Mouse (Mus musculus) cerebellum, adult 11 months (tissue): Measurements from ENCODE around the gene Zfp872.
"Not testable (repeated sequence)": the region's sequence is repeated elsewhere in the genome, so short reads cannot be mapped to it uniquely, and the experiment has no call there.

Experiments used
- DNase-seq: peaks from one replicate; pipeline ENCODE4 v3.0.0; 2022

Gene Zfp872

GRCm38 (mm10) chr9:22188025-22188611 is at the start of gene Zfp872:
Gene Zfp872, plus strand, starts transcription at chr9:22188090.
- DNase-seq = peak; percentile 71

DNA sequence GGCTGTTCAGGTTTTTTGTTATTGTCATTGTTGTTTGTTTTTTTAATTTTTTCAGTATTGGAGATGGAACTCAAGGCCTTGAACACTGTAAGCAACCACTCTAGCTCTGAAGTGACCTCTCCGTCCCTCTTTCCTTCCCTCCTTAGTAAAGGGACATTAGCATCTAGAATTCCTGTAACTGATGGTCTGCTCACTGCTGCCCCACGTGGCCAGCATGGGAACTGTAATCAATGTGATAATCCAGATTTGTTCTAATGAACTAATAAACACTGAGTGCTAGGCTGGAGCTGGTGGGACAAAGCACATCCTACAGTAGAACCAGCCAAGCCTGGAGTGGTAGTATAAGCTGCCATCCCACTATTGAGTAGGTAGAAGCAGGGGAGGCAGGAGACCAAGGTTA is 49.4 kb upstream of the Zfp872 start:
- DNase-seq = peak; percentile 42

- DNase-seq = peak; percentile 62
Measured at GRCm38 (mm10) chr9:22139746-22140145, 48.1 kb upstream of the Zfp872 start.

GRCm38 (mm10) chr9:22143108-22144037 is 44.5 kb upstream of the Zfp872 start:
- DNase-seq = peak; percentile 85

- DNase-seq = no peak
Measured at GRCm38 (mm10) chr9:22144304-22144965, 43.5 kb upstream of the Zfp872 start.

DNA sequence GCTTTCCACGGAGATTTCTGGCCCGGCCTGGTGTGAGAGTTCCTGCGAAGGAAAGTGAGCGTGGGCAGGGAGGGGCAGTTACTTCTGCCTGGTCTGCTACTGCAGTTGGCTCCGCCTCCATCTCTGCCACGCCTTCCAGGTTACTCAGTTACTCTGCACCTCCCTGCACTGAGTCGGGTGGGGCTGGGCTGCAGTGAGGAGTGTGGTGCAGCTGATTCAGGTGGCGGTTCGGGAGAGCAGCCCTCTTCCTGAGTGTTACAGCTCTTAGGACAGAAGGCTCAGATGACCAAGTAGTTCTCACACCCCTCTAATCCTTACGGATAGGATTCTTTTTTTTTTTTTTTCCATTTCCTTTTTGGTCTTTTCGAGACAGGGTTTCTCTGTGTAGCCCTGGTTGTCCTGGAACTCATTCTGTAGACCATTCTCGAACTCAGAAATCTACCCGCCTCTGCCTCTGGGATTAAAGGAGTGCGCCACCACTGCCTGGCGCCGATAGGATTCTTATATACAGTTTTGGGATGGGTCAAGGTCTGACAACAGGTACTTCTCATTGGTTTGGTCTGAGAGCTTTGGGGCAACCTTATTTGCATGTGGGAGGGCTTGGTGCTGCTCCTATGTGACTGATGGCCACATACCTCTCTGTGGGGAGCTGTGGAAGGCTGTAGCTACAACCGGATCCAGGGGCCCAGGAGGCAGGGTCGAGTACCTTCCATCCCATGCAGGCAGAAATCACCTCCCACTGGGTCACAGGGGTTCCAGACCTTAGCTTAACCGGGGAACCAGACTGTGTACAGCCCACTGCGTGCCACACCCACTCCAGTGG is 38.3 kb upstream of the Zfp872 start:
- DNase-seq = no peak

DNA sequence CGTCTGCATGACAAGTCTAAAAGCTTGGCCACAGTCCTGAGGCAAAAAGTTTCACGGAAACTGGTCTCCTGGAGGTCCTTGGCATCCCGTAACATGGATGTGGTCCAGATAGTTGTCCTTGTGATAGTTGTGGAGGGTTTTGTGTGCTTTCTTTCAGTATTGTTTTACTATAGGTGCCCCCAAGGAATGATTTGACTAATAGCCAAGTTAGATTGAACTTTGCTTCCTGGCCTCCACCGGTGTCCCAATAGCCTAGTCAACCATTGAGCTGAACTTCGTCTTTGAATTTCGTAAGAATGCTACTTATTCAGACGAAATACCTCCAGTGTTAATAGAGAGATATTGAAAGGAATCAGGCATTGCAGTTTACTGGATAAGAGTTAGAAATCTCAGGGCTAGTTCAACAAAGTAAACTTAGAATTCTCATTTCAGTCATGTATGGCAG is 37.6 kb upstream of the Zfp872 start:
- DNase-seq = not testable (repeated sequence)

- DNase-seq = no peak
Measured at GRCm38 (mm10) chr9:22150946-22151345, 36.9 kb upstream of the Zfp872 start.

DNA sequence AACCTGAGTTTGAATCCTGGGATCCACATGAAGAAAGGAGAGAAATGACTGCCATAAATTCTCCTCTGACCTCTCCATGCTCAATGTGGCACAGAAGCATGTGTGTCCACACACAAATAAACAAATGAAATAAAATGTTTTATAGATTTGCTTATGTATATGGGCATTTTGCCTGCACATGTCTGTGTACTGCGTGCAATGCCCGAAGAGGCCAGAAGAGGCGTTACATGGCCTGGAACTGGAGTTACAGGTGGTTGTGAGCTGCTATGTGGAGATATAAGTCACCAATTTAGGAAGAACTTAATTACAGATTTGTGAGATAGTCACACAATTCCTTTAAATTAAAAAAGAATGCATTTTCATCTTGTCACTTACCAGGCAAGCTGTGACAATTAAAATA is 34.1 kb upstream of the Zfp872 start:
- DNase-seq = no peak

- peak; percentile 64 for DNase-seq
Measured at GRCm38 (mm10) chr9:22155614-22156013, 32.3 kb upstream of the Zfp872 start.

- peak; percentile 99 for DNase-seq
Measured at GRCm38 (mm10) chr9:22156497-22157245, 31.2 kb upstream of the Zfp872 start, which contains the start of gene Pigyl. Gene Pigyl, plus strand, starts transcription at chr9:22156846.

DNA sequence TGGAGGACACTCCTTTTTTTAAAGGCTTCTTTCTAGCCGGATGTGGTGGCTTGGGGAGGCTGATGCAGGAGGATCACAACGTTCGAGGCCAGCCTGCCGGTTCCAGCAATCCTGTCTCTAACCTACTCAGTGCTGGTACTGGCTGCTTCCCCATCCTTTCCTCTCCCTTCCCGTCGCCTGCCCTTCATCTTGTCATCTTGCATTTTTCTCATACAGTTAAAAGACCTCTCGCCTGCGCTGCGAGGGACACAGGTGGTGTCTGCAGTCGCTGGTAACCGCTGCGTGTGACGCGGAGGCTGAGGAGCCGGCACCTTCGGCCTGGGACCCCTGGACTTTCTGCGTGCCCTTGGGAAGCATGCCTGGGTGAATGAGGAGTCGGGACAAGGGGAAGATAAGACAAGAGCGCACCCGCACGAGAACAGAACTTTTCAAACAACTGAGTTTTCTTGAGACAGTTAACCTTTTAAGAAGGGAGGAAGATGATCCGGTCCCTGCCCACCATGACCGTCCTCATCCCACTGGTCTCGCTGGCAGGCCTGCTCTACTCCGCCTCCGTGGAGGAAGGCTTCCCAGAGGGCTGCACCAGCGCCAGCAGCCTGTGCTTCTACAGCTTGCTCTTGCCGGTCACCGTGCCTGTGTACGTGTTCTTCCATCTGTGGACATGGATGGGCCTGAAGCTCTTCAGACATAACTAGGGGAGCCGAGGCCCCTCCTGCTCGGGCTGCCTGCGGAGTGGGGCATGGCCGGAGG is 30.2 kb upstream of the Zfp872 start:
- peak; percentile 35 for DNase-seq

GRCm38 (mm10) chr9:22161299-22161698 is 26.6 kb upstream of the Zfp872 start:
- no peak for DNase-seq

- DNase-seq = no peak
Measured at GRCm38 (mm10) chr9:22162305-22162704, 25.6 kb upstream of the Zfp872 start.

GRCm38 (mm10) chr9:22162912-22163311 is 25.0 kb upstream of the Zfp872 start:
- DNase-seq = no peak

- peak; percentile 52 for DNase-seq
Measured at GRCm38 (mm10) chr9:22164711-22165668, 22.9 kb upstream of the Zfp872 start.

DNA sequence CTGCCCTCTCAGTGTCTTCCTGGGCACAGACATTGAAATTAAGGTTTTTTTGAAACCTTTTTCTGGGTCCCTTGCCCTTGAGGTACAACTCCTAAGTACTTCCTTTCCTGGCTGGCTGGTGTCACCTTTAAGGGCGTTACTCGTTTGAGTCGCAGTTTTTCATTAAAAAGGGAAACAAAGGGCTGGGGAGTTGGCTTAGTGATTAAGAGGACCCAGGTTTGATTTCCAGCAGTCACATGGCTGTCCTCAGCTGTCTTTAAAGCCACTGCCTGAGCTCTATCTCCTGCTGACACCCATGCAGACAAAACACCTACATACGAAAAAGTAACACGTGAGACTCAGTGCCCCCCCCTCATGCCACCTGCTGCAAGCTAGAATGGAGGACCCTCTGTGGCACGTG is 21.9 kb upstream of the Zfp872 start:
- DNase-seq = no peak

- DNase-seq = no peak
Measured at GRCm38 (mm10) chr9:22166686-22167085, 21.2 kb upstream of the Zfp872 start.

- DNase-seq = no peak
Measured at GRCm38 (mm10) chr9:22167751-22168150, 20.1 kb upstream of the Zfp872 start.

DNA sequence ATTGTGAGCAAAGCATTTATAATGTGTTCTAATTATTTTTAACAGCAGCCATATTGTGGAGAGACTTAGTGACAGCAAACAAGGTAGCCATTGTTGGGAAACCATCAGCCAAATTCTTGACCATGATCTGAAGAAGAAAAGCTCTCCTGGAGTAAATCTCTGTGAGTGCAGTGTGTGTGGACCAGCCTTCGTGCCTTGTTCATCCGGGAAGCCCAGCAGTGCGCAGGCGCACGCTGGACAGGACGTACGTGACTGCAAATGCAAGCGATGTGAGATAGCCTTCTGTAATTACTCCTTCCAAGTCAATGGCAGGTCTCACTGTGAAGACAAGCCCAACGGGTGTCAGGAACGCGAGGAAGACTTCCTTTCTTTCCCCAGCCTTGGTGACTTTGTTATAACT is 18.6 kb upstream of the Zfp872 start:
- no peak for DNase-seq
